Mouse (Mus musculus) splenic B cell, adult 2 months (primary cell): Measurements from ENCODE around the gene Fam241b.
A peak's percentile ranks its signal among the peaks of the same experiment; 100 is the strongest.
"Not testable (repeated sequence)": the region's sequence is repeated elsewhere in the genome, so short reads cannot be mapped to it uniquely, and the experiment has no call there.

Experiments
- DNase-seq: peaks from one replicate; pipeline ENCODE4 v3.0.0-alpha.2; 2011; ENCODE audit warnings: low read depth, low spot score
- H3K27me3 ChIP-seq: 2 replicates; pipeline ENCODE4 v1.6.1; 2012; ENCODE audit warnings: mild to moderate bottlenecking, low read length, moderate library complexity, mixed read lengths; ENCODE audit not compliant: control insufficient read depth, poor library complexity, insufficient read depth, severe bottlenecking
- H3K36me3 ChIP-seq: 2 replicates; pipeline ENCODE4 v1.6.1; 2012; ENCODE audit warnings: mild to moderate bottlenecking, low read length, moderate library complexity, mixed read lengths; ENCODE audit not compliant: control insufficient read depth, poor library complexity, insufficient read depth, severe bottlenecking

Gene Fam241b

DNA sequence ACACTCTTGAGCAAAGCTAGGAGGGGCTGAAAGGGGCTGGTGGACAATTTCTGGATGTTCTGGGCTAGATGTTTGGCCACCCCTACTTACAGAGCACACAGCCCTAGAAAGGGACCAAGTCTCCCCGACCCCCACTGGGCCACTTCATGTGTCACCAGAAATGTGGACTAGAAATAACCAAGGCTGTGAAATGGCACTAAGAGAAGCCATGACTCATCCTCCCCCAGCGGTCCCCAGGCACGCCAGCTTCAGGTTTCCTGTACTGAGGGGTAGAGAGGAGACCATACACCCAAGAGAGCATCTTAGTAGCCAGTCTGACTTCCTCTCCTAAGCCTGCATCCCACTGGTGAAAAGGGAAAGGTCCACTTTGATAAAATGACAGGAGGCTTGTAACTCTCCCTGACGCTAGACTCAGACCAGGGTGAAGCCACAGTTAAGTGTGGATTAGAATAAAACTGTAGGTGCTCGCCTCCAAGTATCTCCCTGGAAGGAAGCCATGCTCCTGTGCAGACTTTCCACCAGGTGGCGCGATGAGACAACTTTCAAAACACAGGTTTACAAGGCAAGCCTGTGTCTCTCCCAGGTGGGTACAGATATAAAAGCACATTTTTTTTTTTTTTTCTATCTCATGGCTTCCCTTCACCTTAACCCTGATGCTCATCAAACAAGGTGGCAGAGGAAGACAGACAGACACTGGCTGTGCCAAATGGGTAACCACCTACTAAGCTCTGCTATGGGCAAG, 38.7 kb downstream of the Fam241b start:
- peak; percentile 60 for DNase-seq
- H3K27me3 ChIP-seq = no peaks in the 10 kb centered on the region

DNA sequence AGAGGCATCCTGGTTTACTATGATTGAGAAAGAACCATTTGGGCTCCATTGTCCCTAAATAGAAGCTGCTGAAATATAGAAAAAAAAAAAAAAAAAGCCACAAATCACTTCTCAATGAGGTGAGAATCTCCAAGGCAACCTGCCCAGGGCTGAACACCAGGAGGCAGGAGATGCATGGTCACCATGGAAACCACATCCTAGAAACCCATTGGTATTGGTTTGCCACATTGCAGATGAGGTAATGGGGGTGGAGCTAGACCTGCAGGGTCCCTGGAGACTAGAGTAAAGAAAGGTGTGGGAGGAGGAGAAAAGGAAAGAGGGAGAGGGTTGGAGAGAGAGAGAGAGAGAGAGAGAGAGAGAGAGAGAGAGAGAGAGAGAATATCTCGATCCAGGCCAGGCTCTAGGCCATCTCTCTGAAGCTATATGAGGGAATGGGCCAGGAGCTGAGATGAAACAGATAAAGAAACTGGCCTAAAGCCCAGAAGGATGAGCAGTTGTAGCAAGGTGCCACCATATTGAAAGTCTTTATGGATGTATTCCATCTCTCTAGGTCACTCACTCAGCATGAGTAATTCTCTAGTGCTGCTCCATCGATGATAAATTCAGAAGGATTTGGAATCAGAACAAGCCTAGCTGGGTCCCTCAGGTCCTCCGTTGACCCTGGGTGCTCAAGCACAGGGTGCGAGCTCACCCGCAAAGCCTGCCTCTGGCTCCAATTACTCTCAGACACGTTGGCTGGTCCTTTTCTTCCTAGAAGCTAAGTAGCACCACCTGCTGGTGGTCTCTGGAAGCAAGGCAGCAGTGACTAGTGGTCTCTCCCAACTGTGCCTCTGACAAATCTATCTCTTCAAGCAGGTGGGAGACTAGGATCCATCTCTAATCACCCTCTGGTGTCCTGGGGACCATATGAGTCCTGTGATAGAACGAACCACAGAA, 41.9 kb downstream of the Fam241b start:
- Histone ChIP-seq H3K27me3 (no peaks in the 10 kb centered on the region), H3K36me3 (no peaks in the 10 kb centered on the region)
- peak; percentile 46 for DNase-seq

More for the DNA sequence above, 38.7 kb downstream of the Fam241b start:
- no peaks in the 10 kb centered on the region for H3K36me3 ChIP-seq

DNA sequence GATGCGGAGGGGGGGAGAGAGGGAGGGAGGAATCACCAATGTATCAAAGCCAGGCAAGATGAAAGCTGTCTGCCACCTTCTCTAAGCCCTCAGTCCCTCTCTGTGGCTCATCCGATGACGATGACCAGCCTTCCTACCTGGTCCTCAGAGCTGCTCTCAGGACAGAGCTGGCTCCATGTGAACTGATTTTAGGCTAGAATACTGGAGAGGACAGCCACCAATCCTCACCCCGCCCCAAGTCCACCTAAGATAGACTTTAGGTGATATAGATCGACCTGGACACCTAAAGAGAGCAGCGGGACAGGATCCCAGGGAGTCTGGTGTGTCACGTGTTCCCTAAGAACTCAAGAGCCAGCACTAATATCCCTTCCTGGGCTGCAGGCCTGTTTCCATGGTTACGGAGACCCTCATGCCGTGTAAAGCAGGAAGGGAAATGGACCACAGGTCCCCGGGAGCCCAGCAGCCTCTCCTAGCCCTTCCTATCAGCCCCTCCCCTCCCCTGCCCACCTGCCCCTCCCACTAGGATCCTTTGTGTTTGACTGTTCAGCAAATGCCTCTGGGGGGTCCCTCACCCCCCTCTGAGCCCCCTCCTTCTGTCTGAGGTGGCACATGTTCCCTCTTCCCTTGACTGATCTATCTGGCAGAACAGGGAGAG, 43.8 kb downstream of the Fam241b start:
- DNase-seq = no peak
- Histone ChIP-seq H3K27me3 (no peaks in the 10 kb centered on the region), H3K36me3 (no peaks in the 10 kb centered on the region)

DNA sequence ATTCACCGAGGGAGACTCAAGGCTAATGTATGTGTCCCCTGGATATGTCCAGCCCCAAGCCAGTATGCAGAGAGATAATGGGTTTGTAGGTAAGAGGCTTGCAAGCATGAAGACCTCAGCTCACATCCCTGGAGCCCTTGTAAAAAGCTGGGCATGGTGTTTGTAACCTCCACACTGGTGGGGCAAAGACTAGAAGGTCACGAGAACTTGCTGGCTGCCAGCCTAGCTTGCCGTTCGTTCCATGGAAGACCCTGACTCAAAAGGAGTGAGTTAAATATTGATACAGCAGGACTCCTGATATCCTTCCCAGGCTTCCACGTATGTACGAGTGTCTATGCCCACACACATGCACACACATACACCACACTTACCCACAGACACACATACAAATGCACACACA, 49.3 kb downstream of the Fam241b start:
- Histone ChIP-seq H3K27me3 (no peaks in the 10 kb centered on the region), H3K36me3 (no peaks in the 10 kb centered on the region)
- DNase-seq = no peak

DNA sequence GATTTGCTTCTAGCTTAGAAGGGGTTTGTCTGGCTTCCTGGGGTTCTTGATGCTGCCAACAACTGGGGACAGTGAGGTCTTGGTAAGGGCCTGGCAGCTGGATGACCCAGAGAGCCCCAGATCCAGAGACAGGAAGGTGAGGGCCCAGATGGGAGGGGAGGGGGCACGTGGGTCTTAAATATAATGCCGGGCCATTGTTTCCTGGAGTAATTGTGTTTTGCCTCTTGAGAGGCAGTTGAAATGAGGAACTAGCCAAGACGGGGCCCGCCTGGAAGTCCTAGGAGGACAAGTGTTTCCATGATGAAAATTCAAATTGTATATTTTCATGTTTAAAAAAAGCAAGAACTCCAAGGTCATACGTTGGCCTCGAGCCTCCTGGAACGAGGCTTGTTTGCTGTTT, 49.8 kb downstream of the Fam241b start:
- no peaks in the 10 kb centered on the region for H3K27me3 ChIP-seq
- no peaks in the 10 kb centered on the region for H3K36me3 ChIP-seq
- DNase-seq = no peak

DNA sequence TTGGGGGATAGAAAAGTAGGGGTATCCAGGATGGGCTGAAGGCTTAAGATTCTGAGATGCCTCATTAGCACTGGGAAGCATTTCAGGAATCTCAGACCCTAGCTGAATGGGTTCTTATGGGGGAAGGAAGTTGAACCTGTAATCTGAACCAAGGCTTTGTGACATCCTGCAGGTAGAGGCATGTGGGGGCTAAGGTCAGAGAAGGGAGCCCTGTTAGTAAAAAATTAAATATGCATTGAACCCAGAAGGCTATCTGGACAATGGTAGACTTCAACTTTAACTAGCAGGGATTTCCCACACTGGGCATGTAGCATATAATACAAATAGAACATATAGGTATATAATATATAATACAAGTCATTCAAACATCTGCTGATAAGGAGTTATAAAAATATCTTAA, 54.2 kb downstream of the Fam241b start:
- Histone ChIP-seq H3K27me3 (no peaks in the 10 kb centered on the region), H3K36me3 (no peaks in the 10 kb centered on the region)
- no peak for DNase-seq

DNA sequence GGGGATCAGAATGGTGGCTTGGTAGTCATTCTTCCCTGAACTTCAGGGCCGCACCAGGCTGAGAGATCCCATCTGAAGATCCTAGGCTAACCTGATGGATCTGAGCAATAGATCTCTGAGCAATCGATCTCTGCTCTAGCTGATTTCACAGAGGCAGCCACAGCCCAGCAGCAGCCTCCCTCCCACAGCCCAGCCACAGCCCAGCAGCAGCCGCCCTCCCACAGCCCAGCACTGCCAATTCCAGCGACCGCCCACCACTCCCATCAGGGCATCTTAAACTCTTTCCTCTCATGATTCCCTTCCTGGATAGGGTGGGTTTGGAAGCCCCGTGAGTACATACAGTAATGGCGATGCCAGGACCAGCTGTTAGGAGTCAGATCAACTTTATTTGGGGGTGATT, 54.6 kb downstream of the Fam241b start:
- no peak for DNase-seq
- Histone ChIP-seq H3K36me3 (no peaks in the 10 kb centered on the region), H3K27me3 (no peaks in the 10 kb centered on the region)

DNA sequence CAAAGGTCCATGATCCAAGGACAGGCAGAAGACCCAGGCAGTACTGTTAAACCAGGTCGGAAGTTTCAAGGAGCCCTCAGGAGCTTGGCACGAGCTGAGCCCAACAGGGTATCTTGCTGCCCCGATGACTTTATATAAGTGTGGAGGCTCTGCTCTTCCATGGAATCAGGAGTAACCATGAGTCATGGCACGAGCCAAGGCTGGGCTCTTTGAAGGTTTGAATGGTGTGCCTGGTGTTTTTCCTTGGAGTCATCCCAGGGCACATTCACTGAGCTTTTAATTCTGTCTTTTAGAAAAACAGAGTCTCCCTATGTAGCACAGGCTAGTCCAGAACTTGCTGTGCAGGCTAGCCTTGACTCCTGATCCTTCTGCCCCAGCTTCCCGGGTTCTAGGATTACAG, 55.3 kb downstream of the Fam241b start:
- Histone ChIP-seq H3K36me3 (no peaks in the 10 kb centered on the region), H3K27me3 (no peaks in the 10 kb centered on the region)
- DNase-seq = no peak

DNA sequence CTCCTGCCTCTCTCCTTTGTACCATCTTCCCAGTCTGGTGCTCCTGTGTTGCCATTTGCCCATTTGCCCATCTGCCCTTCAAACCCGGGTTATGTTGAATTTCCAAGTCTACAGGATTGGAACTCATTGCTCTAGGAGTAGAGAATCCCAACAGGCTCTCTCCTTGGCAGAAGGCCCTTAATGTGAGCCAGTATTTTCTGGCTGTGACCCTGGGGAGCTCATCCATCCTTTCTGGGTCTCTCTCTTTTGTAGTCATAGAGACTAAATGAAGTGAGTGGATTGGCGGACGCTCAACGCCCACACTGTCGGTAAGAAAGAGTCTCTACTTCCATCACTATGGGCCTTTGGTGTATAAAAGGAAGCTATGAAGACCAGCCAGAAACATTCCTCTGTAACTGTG, 56.9 kb downstream of the Fam241b start:
- no peaks in the 10 kb centered on the region for H3K27me3 ChIP-seq
- no peaks in the 10 kb centered on the region for H3K36me3 ChIP-seq
- no peak for DNase-seq

DNA sequence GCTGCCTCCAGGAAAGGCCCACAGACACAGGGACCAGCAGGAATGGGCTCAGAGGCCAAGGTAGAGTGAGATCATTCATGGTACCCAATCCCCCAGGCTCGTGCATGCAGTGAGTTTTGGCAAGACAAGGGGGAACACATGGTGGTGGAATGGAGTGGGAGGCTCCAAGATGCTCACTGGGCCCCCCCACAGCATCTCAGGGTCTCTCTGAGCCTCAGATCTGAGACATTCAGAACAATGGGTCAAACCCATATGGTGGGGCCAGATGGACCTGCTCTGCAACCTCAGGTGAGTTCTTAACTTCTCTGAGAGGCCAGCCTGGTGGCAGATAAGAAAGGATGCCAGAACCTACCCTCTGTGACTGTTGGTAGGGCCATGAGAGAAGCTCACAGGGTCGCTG, 57.7 kb downstream of the Fam241b start:
- H3K36me3 ChIP-seq = no peaks in the 10 kb centered on the region
- DNase-seq = no peak
- no peaks in the 10 kb centered on the region for H3K27me3 ChIP-seq

DNA sequence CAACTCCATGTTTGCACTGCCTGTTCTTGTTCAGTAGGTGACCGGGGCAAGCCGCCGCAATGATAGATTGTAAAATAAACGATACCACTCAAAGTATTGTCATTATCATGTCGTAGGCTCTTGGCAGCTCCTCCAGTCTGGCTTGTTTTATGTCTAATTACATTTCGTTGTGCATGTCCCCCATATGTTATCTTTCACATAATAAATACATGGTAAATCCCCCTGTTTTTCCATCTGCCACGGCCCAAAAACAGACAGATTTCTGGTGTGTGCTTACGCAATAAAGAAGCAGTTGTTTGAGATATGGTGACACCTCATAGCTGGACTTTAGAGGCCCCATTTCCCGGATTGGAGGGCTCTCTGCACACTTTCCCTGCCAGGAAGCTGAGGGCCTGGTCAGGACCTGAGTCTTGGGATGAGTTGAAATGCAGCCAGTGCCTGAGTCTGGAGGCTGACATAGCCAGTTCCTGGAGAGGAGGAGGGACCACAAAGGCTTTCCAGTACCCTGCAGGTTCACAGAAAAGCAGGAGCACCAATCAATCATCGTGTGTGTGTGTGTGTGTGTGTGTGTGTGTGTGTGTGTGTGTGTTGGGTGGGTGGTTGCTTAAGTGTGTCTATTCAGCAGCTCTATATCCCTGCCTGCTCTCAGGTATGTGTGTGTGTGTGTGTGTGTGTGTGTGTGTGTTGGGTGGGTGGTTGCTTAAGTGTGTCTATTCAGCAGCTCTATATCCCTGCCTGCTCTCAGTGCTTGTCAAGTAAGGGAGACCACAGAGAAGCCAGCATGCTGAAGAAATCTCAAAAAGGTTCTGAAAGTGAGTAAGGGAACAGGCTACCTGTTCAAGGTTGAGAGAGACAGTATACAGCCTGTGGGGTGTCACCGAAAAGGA, 67.2 kb downstream of the Fam241b start:
- DNase-seq = no peak
- no peaks in the 10 kb centered on the region for H3K27me3 ChIP-seq
- no peaks in the 10 kb centered on the region for H3K36me3 ChIP-seq

DNA sequence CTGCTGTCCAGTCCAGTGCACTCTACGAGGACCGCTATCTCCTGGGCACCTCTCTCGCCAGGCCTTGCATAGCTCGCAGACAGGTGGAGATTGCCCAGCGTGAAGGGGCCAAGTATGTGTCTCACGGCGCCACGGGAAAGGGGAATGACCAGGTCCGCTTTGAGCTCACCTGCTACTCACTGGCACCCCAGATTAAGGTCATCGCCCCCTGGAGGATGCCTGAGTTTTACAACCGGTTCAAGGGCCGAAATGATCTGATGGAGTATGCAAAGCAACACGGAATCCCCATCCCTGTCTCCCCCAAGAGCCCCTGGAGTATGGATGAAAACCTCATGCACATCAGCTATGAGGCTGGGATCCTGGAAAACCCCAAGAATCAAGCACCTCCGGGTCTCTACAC, 72.4 kb downstream of the Fam241b start:
- not testable (repeated sequence) for H3K27me3 ChIP-seq, H3K36me3 ChIP-seq, DNase-seq

DNA sequence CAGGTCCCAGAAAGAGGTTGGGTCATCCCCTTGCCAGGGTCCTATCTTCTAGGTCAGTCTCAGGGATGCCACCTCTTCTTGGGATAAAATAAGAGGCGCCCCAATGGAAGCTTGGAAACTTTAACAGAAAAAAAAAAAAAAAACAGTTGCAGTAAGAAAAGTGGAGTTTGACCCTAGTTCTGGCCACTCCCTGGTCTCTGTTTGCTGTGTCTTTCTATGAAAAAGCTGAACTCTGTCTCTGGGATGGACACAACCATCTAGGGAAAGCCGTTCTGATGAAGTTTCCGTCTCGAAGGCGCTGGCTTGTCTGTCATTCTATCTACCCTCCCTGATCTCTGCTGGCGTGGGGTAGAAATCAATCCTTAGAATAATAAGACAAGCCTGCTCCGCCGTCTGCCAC, 73.1 kb downstream of the Fam241b start:
- no peaks in the 10 kb centered on the region for H3K27me3 ChIP-seq

DNA sequence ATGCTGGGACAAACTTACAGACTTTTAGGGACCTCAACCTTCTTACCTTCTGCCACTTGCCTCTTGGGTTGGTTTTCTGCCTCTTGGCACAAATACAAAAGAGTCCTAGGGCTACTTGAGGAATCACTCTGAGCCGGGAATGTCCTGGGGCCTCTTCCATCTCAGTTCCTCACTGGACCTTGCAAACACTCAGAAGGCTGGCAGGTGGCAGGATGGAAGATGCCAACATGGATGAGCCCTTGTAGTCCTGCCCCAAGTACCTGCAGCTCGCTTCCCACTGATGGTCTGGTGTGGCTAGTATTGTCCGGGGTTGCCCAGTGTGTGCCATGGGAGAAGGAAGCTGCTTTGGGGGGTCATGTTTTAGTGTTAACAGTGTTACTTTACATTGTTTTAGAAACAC, 73.8 kb downstream of the Fam241b start:
- Histone ChIP-seq H3K36me3 (no peaks in the 10 kb centered on the region), H3K27me3 (no peaks in the 10 kb centered on the region)
- no peak for DNase-seq

More for the DNA sequence above, 73.1 kb downstream of the Fam241b start:
- no peaks in the 10 kb centered on the region for H3K36me3 ChIP-seq
- DNase-seq = no peak
